Mouse (Mus musculus) myocyte (in vitro differentiated cells): Measurements from ENCODE around the gene Klk15. TPM values are rescaled to one million over a fixed set of nuclear protein-coding genes. Genes with fewer than 3 reads are reported as not detected.
"Not testable (repeated sequence)": the region's sequence is repeated elsewhere in the genome, so short reads cannot be mapped to it uniquely, and the experiment has no call there.

ENCODE experiments used
- H3K27me3 ChIP-seq: one replicate; pipeline ENCODE4 v1.6.1; 2011; ENCODE audit not compliant: control insufficient read depth, insufficient read depth, insufficient read length
- H3K36me3 ChIP-seq: one replicate; pipeline ENCODE4 v1.6.1; 2011; ENCODE audit not compliant: control insufficient read depth, insufficient read depth
- H3K4me2 ChIP-seq: one replicate; pipeline ENCODE4 v1.6.1; 2011; ENCODE audit warnings: low read depth, control low read depth
- H3K4me3 ChIP-seq: one replicate; pipeline ENCODE4 v1.5.1; 2011; ENCODE audit warnings: mild to moderate bottlenecking, control low read depth, moderate library complexity
- H3K79me2 ChIP-seq: one replicate; pipeline ENCODE4 v1.6.1; 2011; ENCODE audit not compliant: control insufficient read depth, insufficient read depth
- H3ac ChIP-seq: one replicate; pipeline ENCODE4 v1.6.1; 2011; ENCODE audit not compliant: control insufficient read depth, insufficient read length
- CEBPB ChIP-seq: IDR thresholded peaks from 2 replicates; pipeline ENCODE4 v1.6.1; 2011; ENCODE audit warnings: mild to moderate bottlenecking, moderate library complexity; ENCODE audit not compliant: poor library complexity, insufficient read depth, severe bottlenecking
- E2F4 ChIP-seq: IDR thresholded peaks from one replicate; pipeline ENCODE4 v1.6.1; 2011; ENCODE audit warnings: mild to moderate bottlenecking, control low read depth, moderate library complexity; ENCODE audit not compliant: insufficient read depth
- MAX ChIP-seq: IDR thresholded peaks from one replicate; pipeline ENCODE4 v1.6.1; 2011; ENCODE audit warnings: low read depth, mild to moderate bottlenecking, control low read depth
- MYOD1 ChIP-seq, 3 experiments: IDR thresholded peaks; one replicate each; pipeline ENCODE4 v1.6.1; 2011; ENCODE audit warnings: control low read depth in 2 of 3, low read depth in 2 of 3, mild to moderate bottlenecking in 2 of 3, moderate library complexity in 1 of 3; ENCODE audit not compliant: insufficient read length in 2 of 3, control insufficient read depth in 1 of 3
- MYOG ChIP-seq, 3 experiments: IDR thresholded peaks; one replicate each; pipeline ENCODE4 v1.6.1; 2011; ENCODE audit warnings: control low read depth in 2 of 3, low read depth in 2 of 3, mild to moderate bottlenecking in 2 of 3; ENCODE audit not compliant: insufficient read length in 2 of 3, control insufficient read depth in 1 of 3, insufficient read depth in 1 of 3
- POLR2A ChIP-seq: IDR thresholded peaks from one replicate; pipeline ENCODE4 v1.6.1; 2011; ENCODE audit warnings: low read depth, mild to moderate bottlenecking, control low read depth, moderate library complexity; ENCODE audit not compliant: insufficient read length
- POLR2AphosphoS2 ChIP-seq: IDR thresholded peaks from one replicate; pipeline ENCODE4 v1.6.1; 2011; ENCODE audit warnings: low read depth, control low read depth; ENCODE audit not compliant: insufficient read length
- REST ChIP-seq: IDR thresholded peaks from one replicate; pipeline ENCODE4 v1.6.1; 2011; ENCODE audit warnings: mild to moderate bottlenecking, control low read depth, moderate library complexity; ENCODE audit not compliant: insufficient read depth, insufficient read length
- SRF ChIP-seq: IDR thresholded peaks from one replicate; pipeline ENCODE4 v1.6.1; 2011; ENCODE audit warnings: low read depth; ENCODE audit not compliant: control insufficient read depth, insufficient read length
- TCF12 ChIP-seq: IDR thresholded peaks from one replicate; pipeline ENCODE4 v1.6.1; 2011; ENCODE audit warnings: mild to moderate bottlenecking, control low read depth; ENCODE audit not compliant: poor library complexity, insufficient read depth, severe bottlenecking
- TCF3 ChIP-seq: IDR thresholded peaks from one replicate; pipeline ENCODE4 v1.6.1; 2011; ENCODE audit warnings: low read depth, control low read depth; ENCODE audit not compliant: insufficient read length
- USF1 ChIP-seq: IDR thresholded peaks from one replicate; pipeline ENCODE4 v1.6.1; 2011; ENCODE audit warnings: low read depth, mild to moderate bottlenecking, control low read depth, moderate library complexity
- polyA plus RNA-seq: library from polyadenylated mRNA; unstranded; fragments of >200 nt; fragmentation: generic; extraction: Trizol; gene quantifications from one replicate; pipeline ENCODE4 v1.2.1, GENCODE M21; 2012; ENCODE audit warnings: missing spikeins

The Klk15 gene
- polyA plus RNA-seq, 1 experiment = not detected

GRCm38 (mm10) chr7:43952703-43953102 is 19.2 kb downstream of the Klk15 start:
- Histone ChIP-seq H3K79me2 (no peaks in the 10 kb centered on the region), H3ac (no peak overlapping the region), H3K36me3 (no peaks in the 10 kb centered on the region), H3K4me2 (no peak overlapping the region), H3K27me3 (no peaks in the 10 kb centered on the region), H3K4me3 (no peak overlapping the region)
- TF ChIP-seq MYOD1 (IDR thresholded peaks at IDR 0.05; ENCODE audit: control insufficient read depth in 1 of 3, insufficient read length in 2 of 3, low read depth in 2 of 3) (no peak), CEBPB (no peak), TCF12 (no peak), SRF (no peak), USF1 (no peak), MAX (no peak), REST (no peak), E2F4 (no peak)

- no peak for TF ChIP-seq TCF3
- TF ChIP-seq POLR2AphosphoS2 = no peak
- TF ChIP-seq MYOD1 (IDR thresholded peaks at IDR 0.05; ENCODE audit: control insufficient read depth in 1 of 3, insufficient read length in 2 of 3, low read depth in 2 of 3) = no peak
- no peak for TF ChIP-seq CEBPB
- TF ChIP-seq REST = no peak
- no peak for TF ChIP-seq MAX
- TF ChIP-seq SRF = no peak
- no peak for TF ChIP-seq POLR2A
- no peak for TF ChIP-seq E2F4
- no peak for TF ChIP-seq USF1
- no peak for TF ChIP-seq TCF12
- no peak for TF ChIP-seq MYOG (IDR thresholded peaks at IDR 0.05; ENCODE audit: control insufficient read depth in 1 of 3, insufficient read depth in 1 of 3, insufficient read length in 2 of 3, low read depth in 2 of 3)
- Histone ChIP-seq H3K27me3 (no peaks in the 10 kb centered on the region), H3K4me2 (no peak within 1 kb of the TSS), H3K79me2 (no peaks in the 10 kb centered on the region), H3K4me3 (no peak within 1 kb of the TSS), H3ac (no peak within 1 kb of the TSS), H3K36me3 (no peaks in the 10 kb centered on the region)
These were observed 32.9 kb downstream of the Klk15 start, which contains the start of gene Klk1b1 for GRCm38 (mm10) chr7:43966451-43966850. Gene Klk1b1, plus strand, starts transcription at chr7:43966751.

GRCm38 (mm10) chr7:43967058-43967457 is 33.5 kb downstream of the Klk15 start:
- Histone ChIP-seq H3K79me2 (no peaks in the 10 kb centered on the region), H3K36me3 (no peaks in the 10 kb centered on the region), H3K4me2 (no peak overlapping the region), H3K4me3 (no peak overlapping the region), H3K27me3 (no peaks in the 10 kb centered on the region), H3ac (no peak overlapping the region)
- TF ChIP-seq POLR2AphosphoS2 = no peak
- TF ChIP-seq USF1 = no peak
- TF ChIP-seq TCF12 = no peak
- no peak for TF ChIP-seq E2F4
- TF ChIP-seq MYOG (IDR thresholded peaks at IDR 0.05; ENCODE audit: control insufficient read depth in 1 of 3, insufficient read depth in 1 of 3, insufficient read length in 2 of 3, low read depth in 2 of 3) = no peak
- TF ChIP-seq TCF3 = no peak
- no peak for TF ChIP-seq CEBPB
- no peak for TF ChIP-seq MYOD1 (IDR thresholded peaks at IDR 0.05; ENCODE audit: control insufficient read depth in 1 of 3, insufficient read length in 2 of 3, low read depth in 2 of 3)
- TF ChIP-seq REST = no peak
- no peak for TF ChIP-seq POLR2A
- no peak for TF ChIP-seq SRF
- TF ChIP-seq MAX = no peak

GRCm38 (mm10) chr7:43967612-43968011 is 34.1 kb downstream of the Klk15 start:
- Histone ChIP-seq H3K27me3 (no peaks in the 10 kb centered on the region), H3K79me2 (no peaks in the 10 kb centered on the region), H3ac (no peak overlapping the region), H3K4me3 (no peak overlapping the region), H3K36me3 (no peaks in the 10 kb centered on the region), H3K4me2 (no peak overlapping the region)
- TF ChIP-seq MYOG (IDR thresholded peaks at IDR 0.05; ENCODE audit: control insufficient read depth in 1 of 3, insufficient read depth in 1 of 3, insufficient read length in 2 of 3, low read depth in 2 of 3) (no peak), REST (no peak), MAX (no peak), POLR2A (no peak), USF1 (no peak), E2F4 (no peak), TCF3 (no peak), MYOD1 (IDR thresholded peaks at IDR 0.05; ENCODE audit: control insufficient read depth in 1 of 3, insufficient read length in 2 of 3, low read depth in 2 of 3) (no peak), SRF (no peak), POLR2AphosphoS2 (no peak), TCF12 (no peak), CEBPB (no peak)

GRCm38 (mm10) chr7:43975761-43976160 is 42.2 kb downstream of the Klk15 start, which contains the start of gene Klk1b9:
Gene Klk1b9, plus strand, starts transcription at chr7:43976061.
- not testable (repeated sequence) for H3K79me2 ChIP-seq, H3K36me3 ChIP-seq, H3K27me3 ChIP-seq, H3K4me2 ChIP-seq, H3K4me3 ChIP-seq, H3ac ChIP-seq
